Mouse (Mus musculus) urinary bladder, postnatal 14 days (tissue): ENCODE results near the gene Adgrl2.

Experiments used
- DNase-seq: peaks from one replicate; pipeline ENCODE4 v3.0.0; 2021; ENCODE audit warnings: low spot score

The Adgrl2 gene

GRCm38 (mm10) chr3:148921966-148922587 is 68.3 kb downstream of the Adgrl2 start:
- DNase-seq: no peak

DNA sequence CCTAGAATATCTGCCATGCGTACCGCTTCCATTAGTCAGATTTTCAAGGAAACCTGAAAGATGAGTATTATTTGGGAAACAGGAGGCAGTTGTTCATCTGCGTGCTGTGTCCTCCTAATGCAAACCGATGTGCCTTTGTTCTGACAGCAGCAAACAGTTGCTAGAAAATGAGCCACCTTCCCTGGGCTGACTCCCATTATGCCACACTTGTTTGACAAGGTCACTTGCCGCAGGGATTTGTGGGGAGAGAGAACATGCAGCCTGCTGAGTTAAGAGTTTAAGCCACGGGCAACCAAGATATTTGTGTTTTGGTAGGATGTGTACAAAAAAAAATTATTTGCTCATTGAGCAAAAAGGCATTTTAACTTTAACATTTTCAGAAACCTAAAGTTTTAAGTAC is 69.5 kb downstream of the Adgrl2 start:
- no peak for DNase-seq

DNA sequence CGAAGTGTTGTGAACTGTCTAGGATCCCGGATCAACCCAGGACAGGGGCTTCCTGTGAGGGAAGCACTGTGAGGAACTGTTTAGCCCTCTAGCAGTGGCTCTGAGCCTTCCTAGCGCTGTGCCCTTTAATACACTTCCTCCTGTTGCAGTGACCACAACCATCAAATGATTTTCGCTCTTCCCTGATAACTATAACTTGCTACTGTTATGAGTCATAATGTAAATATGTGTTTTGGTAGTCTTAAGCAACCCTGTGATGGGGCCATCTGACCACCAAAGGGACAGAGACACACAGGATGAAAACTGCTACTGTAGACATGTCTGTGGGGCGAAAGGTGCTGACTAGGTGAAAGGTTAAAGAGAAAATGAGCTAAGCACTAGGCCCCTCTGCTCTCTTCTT is 71.9 kb downstream of the Adgrl2 start:
- no peak for DNase-seq

DNA sequence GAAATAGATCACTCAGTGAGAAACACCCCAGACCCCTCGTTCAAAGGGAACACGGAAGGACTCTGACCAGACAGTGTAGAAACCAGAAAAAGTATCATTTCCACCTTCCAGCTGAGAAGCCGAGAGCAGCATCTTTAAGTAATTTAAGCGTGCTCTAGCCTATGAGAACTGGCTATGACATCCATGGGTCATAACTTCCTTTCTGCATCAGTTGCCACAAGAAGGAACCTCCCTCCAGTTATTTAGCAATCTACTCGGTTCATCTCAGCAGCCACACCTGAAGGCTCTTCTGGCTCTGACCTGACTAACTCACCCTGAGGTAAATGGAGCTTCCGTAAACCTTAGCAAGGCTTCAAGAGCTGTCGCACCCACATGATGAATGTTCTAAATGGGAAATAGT is 72.5 kb downstream of the Adgrl2 start:
- no peak for DNase-seq

DNA sequence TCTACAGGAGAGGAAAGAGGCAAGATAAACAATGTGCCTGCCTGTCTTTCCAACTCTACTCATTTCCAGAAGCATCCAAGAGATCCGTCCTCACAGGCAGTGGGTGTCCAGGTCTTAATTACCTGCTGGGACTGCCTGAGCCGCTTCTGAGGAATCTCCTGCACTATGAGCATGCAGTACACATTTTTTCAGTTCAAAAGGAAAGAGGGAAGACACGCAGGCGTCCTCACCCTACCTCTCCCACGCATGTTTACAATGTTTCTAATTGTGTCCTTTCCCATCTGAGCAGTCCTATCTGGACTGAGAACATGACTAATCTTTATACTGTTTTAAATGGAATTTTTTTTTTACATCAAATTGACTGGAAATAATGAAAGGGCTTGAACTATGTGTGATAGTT is 74.1 kb downstream of the Adgrl2 start:
- no peak for DNase-seq

DNA sequence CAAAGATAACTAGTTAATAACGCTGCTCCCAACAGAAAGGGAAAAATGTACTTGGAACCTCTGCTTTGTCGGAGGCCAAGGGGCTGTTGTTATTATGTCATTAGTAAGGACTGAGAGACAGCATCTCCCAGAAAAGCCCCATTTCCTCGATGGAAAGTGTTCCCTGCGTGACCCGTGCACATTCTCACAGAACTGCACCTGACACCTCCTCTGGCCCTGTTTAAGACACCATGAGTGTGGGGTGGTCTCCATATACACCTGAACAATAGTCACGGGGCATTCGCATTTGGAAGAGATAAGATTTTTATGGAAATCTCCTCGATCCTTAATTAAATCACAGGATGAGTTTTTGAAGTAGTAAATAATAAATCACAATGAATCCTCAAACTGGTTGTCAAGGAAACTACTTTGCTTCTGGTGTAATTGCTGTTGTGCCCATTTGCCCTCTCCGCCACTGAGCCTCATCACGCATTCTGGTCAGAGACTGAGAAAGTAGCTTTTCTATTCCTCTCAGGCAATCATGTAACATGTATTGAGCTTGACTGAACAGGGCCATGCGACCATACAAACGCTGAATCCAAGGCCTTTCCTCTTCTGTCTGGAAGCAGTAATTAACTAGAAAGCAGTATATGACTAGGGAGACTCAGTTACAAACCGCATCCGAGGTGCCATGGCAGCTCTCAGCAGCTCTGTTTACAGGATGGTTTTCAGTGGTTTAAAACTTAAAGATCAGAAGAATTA is 77.2 kb downstream of the Adgrl2 start:
- no peak for DNase-seq

DNA sequence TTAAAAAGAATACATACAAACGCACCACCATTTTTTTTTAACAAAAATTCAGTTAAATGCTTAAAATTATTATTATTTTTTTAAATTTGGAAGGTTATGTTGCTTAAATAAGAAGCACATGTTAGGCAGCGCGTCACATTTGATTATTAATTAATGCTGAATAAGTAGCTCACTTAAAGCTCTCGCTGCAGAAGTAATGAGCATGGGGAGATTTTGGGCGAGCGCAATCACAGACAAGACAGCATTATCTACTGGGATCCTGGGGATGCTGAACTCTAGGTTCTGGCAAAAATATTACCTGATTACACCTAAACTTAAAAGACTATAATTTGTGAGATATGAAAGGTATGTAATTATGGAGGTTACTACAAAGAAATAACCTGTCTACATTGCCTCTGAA is 77.8 kb downstream of the Adgrl2 start:
- no peak for DNase-seq

DNA sequence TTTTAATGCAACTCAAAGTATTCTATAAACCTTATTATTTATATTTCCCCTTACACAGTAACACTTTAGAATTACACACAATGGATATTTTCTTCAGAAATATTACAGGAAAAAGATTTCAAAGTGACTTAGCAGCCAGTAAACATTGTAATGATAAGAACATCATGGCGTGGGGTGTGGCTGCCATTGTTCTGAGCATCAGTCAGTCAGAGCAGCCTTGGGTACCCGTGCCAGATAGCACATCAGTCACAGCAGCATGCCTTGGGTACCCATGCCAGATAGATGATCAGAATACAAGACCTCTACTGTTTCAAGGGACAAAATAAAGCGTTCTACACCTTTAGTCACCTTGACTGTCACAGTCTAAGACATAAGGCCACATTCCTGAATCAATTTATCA is 82.5 kb downstream of the Adgrl2 start:
- DNase-seq: no peak

DNA sequence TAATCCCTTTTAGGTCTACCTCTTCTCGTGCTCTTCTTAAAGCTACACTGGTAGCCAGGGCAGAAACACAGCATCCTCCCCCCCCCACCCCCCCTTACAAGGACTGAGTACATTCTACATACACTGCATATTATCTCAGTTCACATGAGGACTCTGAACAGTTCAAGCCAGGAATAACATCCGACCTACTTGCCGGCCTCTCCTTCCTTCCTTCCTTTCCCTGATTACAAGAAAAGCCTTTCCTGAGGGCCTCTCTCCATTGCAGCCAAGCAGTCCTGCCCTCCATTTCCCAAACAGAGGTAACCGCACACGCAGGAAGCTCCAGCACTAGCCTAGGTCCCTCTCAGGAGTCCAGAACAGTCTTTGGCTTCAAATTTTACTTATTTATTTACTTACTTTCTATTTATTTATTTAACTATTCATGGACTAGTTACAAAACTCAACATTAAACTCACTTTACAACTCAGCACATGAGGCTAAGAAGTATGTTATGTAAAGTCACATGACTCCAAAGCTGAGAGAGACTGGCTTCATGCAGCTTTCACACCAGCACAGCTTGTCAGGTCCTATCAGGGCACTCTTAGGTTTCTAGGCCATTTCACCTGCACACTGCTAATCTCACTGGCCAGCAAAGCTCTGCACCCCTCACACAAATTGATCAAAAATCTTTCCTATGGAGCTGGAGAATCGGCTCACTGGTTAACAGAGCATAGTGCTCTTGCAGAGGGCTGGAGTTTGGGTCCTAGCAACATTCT is 83.2 kb downstream of the Adgrl2 start:
- no peak for DNase-seq

DNA sequence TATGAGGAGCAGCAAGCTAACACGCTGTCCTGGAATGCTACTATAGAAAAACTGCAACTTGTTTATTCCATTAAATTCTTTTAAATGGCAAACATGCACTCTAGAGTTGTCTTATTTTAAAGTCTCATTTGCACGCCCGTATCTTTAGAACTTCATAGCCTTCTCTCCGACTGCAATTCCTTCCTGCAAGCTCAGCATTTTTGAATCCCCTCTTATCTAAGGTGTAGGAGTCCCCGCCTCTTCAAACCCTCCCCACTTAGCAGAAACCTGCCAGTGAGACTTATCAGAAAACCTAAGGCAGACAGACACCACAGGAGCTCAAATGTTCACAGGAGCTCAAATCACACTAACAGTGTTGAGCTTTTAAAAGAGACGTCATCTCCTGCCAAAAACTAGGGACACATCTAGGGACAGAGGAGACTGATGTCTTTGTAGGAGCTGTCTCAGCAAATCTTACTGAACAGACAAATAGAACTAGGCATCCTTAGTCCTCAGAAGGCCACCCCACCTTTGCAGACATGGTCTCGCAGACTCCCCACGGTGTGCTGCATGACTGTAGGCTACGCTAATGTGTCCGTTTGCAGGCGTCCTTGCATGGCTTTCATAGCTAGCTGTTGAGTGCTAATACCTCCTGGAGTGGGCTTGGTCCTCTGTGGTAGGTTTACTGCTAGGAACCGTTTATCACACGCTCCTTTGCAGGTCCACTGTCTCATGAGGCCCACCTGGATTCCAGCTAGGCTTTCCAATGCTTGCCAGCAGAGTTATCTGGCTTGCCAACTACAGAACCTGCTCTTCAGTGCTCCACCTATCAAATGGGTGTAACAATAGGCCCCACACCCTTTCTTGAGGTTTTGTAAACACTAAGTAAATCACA is 84.2 kb downstream of the Adgrl2 start:
- DNase-seq: no peak

DNA sequence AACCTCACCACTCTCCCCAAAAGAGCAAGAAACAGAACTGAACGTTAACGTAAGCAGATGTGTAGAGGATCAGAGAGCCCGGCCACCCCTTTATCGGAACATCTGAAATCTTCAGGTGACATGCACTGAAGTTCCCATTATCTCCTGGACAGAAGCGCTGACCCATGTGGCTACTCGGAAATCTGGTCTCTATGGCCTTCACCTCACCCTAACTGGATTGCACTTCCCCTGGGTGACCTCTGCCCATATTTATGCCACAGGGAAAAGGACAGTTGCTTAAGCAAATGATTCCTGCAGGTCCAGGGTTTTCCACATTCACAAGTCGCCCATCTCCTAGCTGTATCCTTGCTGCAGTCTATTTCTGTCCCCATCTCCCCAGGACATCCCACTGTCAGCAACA is 84.9 kb downstream of the Adgrl2 start:
- DNase-seq: no peak

DNA sequence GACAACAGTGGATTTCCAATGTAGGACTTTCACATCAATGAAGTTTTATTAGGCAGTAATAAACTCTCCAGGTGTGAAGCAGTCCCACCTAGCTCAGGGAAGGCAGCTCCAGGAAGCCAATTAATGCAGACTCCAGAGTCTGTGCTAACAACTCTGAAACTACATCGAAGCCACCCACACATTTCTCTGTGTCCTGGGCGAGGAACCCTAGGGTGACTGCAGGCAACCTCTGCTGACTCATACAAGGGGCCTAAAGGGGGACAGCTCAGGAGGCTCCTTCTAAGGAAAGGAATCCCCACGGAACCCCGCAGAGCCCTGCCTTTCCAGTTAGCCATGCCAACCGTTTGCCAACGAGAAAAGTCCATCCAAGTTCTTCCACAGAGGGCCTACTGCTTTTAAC is 90.5 kb downstream of the Adgrl2 start:
- no peak for DNase-seq

- no peak for DNase-seq
Measured at GRCm38 (mm10) chr3:148899416-148899815, 90.9 kb downstream of the Adgrl2 start.

DNA sequence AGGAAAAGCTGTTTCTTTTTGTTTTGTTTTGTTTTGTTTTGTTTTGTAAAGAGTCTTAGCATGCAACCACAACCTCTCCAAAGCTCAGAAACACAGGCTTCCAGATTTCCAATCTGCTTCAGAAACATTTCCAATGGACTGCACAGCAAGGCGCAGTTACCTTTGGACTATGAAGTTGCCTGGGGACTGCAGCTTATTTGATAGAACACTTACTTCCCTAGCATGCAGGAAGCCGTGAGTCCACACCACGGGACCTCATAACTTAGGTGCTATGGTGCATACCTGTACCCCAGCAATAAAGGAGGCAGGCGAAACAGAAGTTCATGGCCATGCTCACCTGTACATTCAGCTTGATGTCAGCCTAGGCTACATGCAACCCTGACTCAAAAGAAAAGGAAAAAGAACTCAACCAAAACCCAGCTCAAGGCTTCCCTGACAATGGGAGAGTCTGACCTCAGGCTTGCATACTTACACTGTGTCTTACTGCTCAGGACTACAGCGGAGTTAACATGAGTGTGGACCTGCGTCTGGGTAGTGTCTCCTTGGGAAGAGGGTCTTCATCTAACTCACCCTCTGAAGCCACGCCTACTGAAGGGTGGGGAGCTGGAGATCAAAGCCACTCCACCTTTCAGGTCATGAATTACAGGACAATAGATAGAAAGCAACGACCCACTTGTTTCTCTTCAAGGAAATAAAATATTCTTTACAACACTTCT is 91.7 kb downstream of the Adgrl2 start:
- no peak for DNase-seq

- no peak for DNase-seq
Measured at GRCm38 (mm10) chr3:148896281-148896680, 94.1 kb downstream of the Adgrl2 start.

DNA sequence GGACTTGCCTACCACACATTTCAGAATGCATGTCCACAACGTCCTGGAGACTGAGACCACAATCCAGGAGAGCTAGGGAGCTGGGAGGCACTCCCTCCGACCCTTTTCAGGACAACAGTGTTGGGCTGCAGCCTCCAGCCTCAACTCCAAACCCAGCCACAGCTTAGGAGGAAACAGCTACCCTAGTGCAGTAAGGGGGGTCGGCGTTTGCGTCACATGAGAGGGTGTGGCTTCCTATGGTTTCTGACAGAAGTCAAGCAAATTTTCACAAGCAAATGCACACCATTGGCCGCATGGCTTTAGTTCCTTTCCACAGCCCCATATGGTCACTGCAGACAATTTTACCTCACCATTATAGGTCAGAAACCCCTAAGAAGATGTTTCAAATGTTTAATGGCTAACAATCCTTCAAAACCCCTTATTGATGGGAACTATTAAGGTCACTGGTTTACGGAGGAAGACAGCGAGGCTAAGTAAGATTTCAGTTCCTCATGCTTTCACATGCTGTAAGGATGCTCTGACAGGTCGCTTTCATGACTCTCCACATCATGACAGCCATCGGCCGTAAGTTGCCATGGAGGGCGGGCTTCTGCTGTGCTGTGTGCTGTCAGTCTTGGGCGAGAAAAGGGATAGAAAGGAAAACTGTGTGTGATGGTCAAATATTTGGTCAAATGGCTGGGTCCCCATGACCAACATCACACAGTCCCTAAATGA is 94.8 kb downstream of the Adgrl2 start:
- DNase-seq: no peak

DNA sequence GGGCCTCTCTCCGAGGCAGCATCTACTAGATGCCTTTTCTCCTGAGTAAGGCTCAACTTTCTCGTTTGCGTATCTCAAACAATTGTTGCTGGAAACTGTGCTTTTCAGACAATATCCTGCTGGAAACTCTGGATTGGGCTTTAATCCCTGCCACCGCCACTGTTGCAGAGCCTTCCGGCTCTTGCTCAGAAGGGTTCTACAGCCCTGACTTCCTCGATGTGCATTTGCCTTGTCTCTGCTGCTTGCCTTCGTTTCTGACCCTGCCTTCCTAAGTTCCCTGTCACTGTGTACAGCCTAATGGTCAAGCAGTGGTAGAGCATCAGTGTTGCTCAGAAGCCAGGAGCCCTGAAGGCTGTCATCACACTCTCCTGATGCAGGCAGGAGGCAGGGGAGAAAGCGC is 95.5 kb downstream of the Adgrl2 start:
- no peak for DNase-seq

DNA sequence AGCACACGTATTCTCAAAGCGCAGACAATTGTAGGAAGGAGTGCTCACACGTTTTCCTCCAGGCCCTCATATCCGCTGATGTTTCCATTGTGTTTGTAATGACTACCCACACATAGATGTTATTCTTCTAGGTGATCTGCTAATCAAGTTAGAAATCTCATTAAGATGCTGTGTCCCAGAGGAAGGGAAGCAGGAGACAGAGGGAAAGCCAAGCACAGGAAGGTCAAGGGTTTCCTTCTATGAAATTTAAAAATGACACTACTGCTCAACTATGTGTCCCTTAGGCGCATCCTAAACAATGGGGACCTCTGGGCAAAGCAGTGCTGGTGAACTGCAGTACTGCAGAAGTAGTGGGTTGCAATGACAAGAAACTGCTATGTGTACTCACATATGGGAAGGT is 102.5 kb downstream of the Adgrl2 start:
- DNase-seq: no peak

DNA sequence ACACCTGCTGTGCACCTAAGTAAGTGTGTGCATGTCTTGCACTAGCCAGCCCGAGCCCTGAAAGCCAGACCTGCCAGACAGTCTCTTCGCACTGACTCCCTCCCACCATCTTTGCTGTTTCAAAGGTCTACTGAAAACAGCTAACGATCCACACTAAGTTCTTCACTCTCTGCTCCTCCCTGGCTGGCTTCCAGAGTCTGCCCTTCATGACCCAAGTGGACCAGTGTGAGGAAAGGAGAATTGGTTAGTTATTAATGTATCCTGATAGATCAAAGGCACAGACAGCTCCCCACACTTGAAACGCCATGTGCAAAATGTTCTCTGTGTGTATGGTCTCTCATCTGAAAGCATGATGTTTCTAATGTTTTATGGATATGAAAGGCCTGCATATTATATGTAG is 103.4 kb downstream of the Adgrl2 start:
- no peak for DNase-seq

DNA sequence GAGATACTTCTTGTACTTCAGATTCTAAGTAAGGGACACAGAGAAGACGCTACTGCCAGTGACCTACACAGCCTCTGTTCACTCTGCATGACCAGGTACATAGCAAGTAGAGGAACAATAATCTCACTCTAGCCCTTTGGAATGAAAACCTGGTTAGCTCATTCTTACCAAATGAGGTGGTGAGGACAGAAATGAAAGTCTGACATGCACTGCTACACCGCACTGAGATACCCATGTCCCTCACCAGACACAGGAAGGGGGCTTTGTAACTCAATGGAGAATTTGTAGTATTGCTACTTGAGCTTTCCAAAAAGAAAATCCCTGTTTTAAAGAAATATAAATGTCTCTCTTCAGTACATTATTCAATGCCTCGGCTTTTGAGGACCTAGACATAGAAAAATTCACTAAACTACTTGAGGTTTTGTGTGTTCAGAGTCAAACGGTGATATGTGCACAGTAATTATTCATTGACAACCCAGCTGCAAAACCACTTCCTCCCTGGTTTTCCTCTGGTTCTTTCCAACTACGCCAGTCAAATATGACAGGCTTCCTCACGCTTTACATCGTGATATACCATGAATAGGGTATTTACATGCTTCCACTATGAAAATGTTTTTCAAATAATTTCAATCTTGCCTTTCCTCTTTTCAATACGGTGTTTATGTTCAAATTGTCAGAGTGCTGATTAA is 104.2 kb downstream of the Adgrl2 start:
- DNase-seq: no peak
